Mouse (Mus musculus) CH12.LX (cell line): ENCODE data around the gene Olfr548-ps1.
A peak's percentile ranks its signal among the peaks of the same experiment; 100 is the strongest.

ENCODE experiments used
- CHD1 ChIP-seq: IDR thresholded peaks from 2 replicates; pipeline ENCODE4 v1.6.1; 2012; ENCODE audit warnings: low read depth, low read length, improper control_type of control experiment, inconsistent platforms
- CHD2 ChIP-seq: IDR thresholded peaks from 2 replicates; pipeline ENCODE4 v1.6.1; 2011; ENCODE audit warnings: low read length, improper control_type of control experiment
- CTCF ChIP-seq, 2 experiments: IDR thresholded peaks in 1 of 2; conservative IDR thresholded peaks in 1 of 2; 2 replicates each; pipeline ENCODE4 v1.5.1; 2011 to 2012; ENCODE audit warnings: low read depth in 2 of 2, low read length in 2 of 2, improper control_type of control experiment in 1 of 2, inconsistent platforms in 1 of 2, mild to moderate bottlenecking in 1 of 2, moderate library complexity in 1 of 2
- E2F4 ChIP-seq: IDR thresholded peaks from 2 replicates; pipeline ENCODE4 v1.6.1; 2011; ENCODE audit warnings: low read depth, low read length, improper control_type of control experiment; ENCODE audit not compliant: insufficient replicate concordance
- HCFC1 ChIP-seq: IDR thresholded peaks from 2 replicates; pipeline ENCODE4 v1.6.1; 2012; ENCODE audit warnings: low read depth, mild to moderate bottlenecking, inconsistent platforms, low read length, improper control_type of control experiment
- MYC ChIP-seq: IDR thresholded peaks from 2 replicates; pipeline ENCODE4 v1.6.1; 2011; ENCODE audit warnings: low read depth, mild to moderate bottlenecking, improper control_type of control experiment, low read length
- NELFE ChIP-seq: IDR thresholded peaks from 2 replicates; pipeline ENCODE4 v1.6.1; 2011; ENCODE audit warnings: low read depth, low read length, improper control_type of control experiment
- POLR2A ChIP-seq: IDR thresholded peaks from 2 replicates; pipeline ENCODE4 v1.6.1; 2011; ENCODE audit warnings: low read depth, mild to moderate bottlenecking, improper control_type of control experiment, low read length
- RAD21 ChIP-seq: IDR thresholded peaks from 2 replicates; pipeline ENCODE4 v1.6.1; 2011; ENCODE audit warnings: low read depth, mild to moderate bottlenecking, low read length, improper control_type of control experiment, moderate library complexity
- TCF12 ChIP-seq: IDR thresholded peaks from 2 replicates; pipeline ENCODE4 v1.6.1; 2014; ENCODE audit warnings: low read depth, mild to moderate bottlenecking, inconsistent platforms, low read length, improper control_type of control experiment
- USF1 ChIP-seq: IDR thresholded peaks from 2 replicates; pipeline ENCODE4 v1.6.1; 2014; ENCODE audit warnings: low read depth, mild to moderate bottlenecking, inconsistent platforms, low read length, improper control_type of control experiment
- ZC3H11A ChIP-seq: IDR thresholded peaks from 2 replicates; pipeline ENCODE4 v1.6.1; 2012; ENCODE audit warnings: low read depth, mild to moderate bottlenecking, inconsistent platforms, low read length, improper control_type of control experiment
- ZMIZ1 ChIP-seq: IDR thresholded peaks from 2 replicates; pipeline ENCODE4 v1.6.1; 2012; ENCODE audit warnings: low read depth, mild to moderate bottlenecking, inconsistent platforms, low read length, improper control_type of control experiment

GRCm38 (mm10) chr7:102564999-102565997, 24.6 kb downstream of the Olfr548-ps1 start, which contains the start of gene Trim21:
- TF ChIP-seq E2F4 (no peak), USF1 (no peak), ZMIZ1 (peak; percentile 62; the same call in 1 of the 2 replicates), HCFC1 (peak; percentile 50; the same call in 1 of the 2 replicates), CHD2 (no peak), CHD1 (peak; percentile 64; the same call in 1 of the 2 replicates), CTCF (conservative IDR thresholded peaks at IDR 0.05 in 1 of 2, IDR thresholded peaks at IDR 0.05 in 1 of 2; ENCODE audit: low read depth in 2 of 2, low read length in 2 of 2) (no peak), POLR2A (peak; percentile 77), TCF12 (peak; percentile 61), MYC (no peak), ZC3H11A (no peak), NELFE (peak; percentile 77), RAD21 (no peak)
